Mouse (Mus musculus): Measurements from ENCODE around the gene Clba1. TPM values are rescaled to one million over a fixed set of nuclear protein-coding genes. Genes with fewer than 3 reads are reported as not detected.
"Not testable (repeated sequence)": the region's sequence is repeated elsewhere in the genome, so short reads cannot be mapped to it uniquely, and the experiment has no call there.

Clba1 gene
- total RNA-seq, 2 experiments from 2014 or later, result 8.2 to 10.0 TPM

GRCm38 (mm10) chr12:112814682-112815470 is 6.1 kb downstream of the Clba1 start:
- DNase-seq (ENCODE audit: low spot score in 2 of 2), result no peak

- no peak for DNase-seq (ENCODE audit: low spot score in 2 of 2)
Measured at GRCm38 (mm10) chr12:112816294-112816693, 7.6 kb downstream of the Clba1 start.

- DNase-seq (ENCODE audit: low spot score in 2 of 2), result not testable (repeated sequence)
Measured at GRCm38 (mm10) chr12:112816866-112817265, 8.1 kb downstream of the Clba1 start.

GRCm38 (mm10) chr12:112819057-112819662 is 10.4 kb downstream of the Clba1 start:
- DNase-seq (ENCODE audit: low spot score in 2 of 2), result no peak

- no peak for DNase-seq (ENCODE audit: low spot score in 2 of 2)
Measured at GRCm38 (mm10) chr12:112820401-112820999, 11.8 kb downstream of the Clba1 start.

- no peak for DNase-seq (ENCODE audit: low spot score in 2 of 2)
Measured at GRCm38 (mm10) chr12:112821216-112821615, 12.5 kb downstream of the Clba1 start.

- DNase-seq (ENCODE audit: low spot score in 2 of 2), result no peak
Measured at GRCm38 (mm10) chr12:112821974-112822373, 13.2 kb downstream of the Clba1 start.

- DNase-seq (ENCODE audit: low spot score in 2 of 2), result no peak
Measured at GRCm38 (mm10) chr12:112822676-112823075, 13.9 kb downstream of the Clba1 start.

GRCm38 (mm10) chr12:112823221-112823620 is 14.5 kb downstream of the Clba1 start:
- DNase-seq (ENCODE audit: low spot score in 2 of 2), result no peak

GRCm38 (mm10) chr12:112825901-112826300 is 17.2 kb downstream of the Clba1 start:
- DNase-seq (ENCODE audit: low spot score in 2 of 2), result no peak

- DNase-seq (ENCODE audit: low spot score in 2 of 2), result peak in 1 of 2 experiments; percentile 36
Measured at GRCm38 (mm10) chr12:112828501-112829243, 19.9 kb downstream of the Clba1 start.

- peak; percentile 97 for DNase-seq (ENCODE audit: low spot score in 2 of 2)
Measured at GRCm38 (mm10) chr12:112829244-112829864, 20.6 kb downstream of the Clba1 start, which contains the start of gene Cdca4. Gene Cdca4, minus strand, starts transcription at chr12:112829423.

GRCm38 (mm10) chr12:112830141-112830540 is 21.4 kb downstream of the Clba1 start:
- no peak for DNase-seq (ENCODE audit: low spot score in 2 of 2)

- no peak for DNase-seq (ENCODE audit: low spot score in 2 of 2)
Measured at GRCm38 (mm10) chr12:112830570-112830969, 21.8 kb downstream of the Clba1 start.

- DNase-seq (ENCODE audit: low spot score in 2 of 2), result no peak
Measured at GRCm38 (mm10) chr12:112832411-112832810, 23.7 kb downstream of the Clba1 start.

GRCm38 (mm10) chr12:112833527-112833926 is 24.8 kb downstream of the Clba1 start:
- DNase-seq (ENCODE audit: low spot score in 2 of 2), result no peak

- no peak for DNase-seq (ENCODE audit: low spot score in 2 of 2)
Measured at GRCm38 (mm10) chr12:112835046-112835445, 26.3 kb downstream of the Clba1 start.

- DNase-seq (ENCODE audit: low spot score in 2 of 2), result no peak
Measured at GRCm38 (mm10) chr12:112840209-112841086, 31.7 kb downstream of the Clba1 start.

GRCm38 (mm10) chr12:112841338-112841892 is 32.7 kb downstream of the Clba1 start:
- DNase-seq (ENCODE audit: low spot score in 2 of 2), result not testable (repeated sequence)

GRCm38 (mm10) chr12:112842128-112842527 is 33.4 kb downstream of the Clba1 start:
- not testable (repeated sequence) for DNase-seq (ENCODE audit: low spot score in 2 of 2)
